Mouse (Mus musculus): Measurements from ENCODE around the gene Dgkz.

Dgkz gene

DNA sequence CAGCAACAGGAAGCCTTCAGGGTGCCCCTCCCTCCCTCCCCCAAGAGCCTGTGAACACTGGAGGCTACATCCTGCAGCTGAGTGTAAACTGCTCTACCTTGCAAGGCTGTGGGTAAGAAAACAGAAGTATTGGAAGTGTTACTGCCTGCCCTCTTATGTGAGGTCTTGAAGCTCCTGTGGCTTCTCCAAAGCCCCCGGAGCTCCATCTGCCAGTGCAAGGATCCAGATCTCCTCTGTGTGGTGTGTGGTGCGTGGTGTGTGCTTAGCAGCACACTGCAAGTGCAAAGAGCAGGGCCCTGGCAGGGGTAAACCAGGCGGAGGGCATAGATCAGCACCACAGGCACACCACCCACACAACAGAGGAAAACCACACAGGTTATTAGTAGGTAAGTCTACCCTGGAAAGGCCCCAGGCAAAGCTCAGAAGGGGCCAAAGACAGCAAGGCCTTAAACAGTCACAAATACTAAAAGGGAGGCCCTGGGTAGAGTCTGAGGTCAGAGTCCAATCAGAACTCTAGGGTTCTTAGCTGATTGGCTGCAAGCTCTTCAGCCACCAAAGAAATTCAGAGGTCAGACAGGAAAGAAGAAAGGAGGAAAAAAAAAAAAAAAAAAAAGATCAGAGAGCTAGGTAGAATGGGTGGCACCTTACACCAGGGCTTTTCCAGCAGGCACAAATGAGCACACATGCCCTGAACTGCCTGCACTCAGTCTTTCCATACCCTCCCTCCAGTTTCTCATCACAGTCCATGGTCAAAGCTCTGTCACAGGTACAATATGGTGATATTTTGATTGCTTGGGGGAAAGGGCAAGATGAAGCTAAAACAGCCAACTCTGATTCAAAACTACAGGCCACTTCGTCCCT is 13.5 kb downstream of the Dgkz start:
- no peak for DNase-seq (ENCODE audit: low read depth, low spot score)

DNA sequence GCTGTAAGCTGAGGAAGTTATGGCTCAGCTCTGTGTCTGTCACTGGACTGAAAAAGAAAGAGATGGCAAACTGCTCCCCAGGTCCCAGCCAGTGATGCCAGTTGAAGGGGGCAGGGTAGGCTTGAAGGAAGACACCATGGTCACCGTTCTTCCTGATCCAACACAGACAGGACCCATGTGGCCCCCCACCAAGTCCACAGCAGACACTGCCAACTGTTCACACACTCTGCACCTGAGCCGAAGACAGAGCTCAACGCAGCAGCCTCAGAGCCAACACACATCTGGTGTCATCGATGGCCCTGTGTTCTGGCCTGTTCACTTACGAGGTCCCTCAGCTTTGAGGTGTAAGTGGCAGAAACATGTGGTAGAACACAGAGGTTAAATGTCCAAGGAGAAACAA is 15.2 kb downstream of the Dgkz start:
- DNase-seq (ENCODE audit: low read depth, low spot score): no peak

DNA sequence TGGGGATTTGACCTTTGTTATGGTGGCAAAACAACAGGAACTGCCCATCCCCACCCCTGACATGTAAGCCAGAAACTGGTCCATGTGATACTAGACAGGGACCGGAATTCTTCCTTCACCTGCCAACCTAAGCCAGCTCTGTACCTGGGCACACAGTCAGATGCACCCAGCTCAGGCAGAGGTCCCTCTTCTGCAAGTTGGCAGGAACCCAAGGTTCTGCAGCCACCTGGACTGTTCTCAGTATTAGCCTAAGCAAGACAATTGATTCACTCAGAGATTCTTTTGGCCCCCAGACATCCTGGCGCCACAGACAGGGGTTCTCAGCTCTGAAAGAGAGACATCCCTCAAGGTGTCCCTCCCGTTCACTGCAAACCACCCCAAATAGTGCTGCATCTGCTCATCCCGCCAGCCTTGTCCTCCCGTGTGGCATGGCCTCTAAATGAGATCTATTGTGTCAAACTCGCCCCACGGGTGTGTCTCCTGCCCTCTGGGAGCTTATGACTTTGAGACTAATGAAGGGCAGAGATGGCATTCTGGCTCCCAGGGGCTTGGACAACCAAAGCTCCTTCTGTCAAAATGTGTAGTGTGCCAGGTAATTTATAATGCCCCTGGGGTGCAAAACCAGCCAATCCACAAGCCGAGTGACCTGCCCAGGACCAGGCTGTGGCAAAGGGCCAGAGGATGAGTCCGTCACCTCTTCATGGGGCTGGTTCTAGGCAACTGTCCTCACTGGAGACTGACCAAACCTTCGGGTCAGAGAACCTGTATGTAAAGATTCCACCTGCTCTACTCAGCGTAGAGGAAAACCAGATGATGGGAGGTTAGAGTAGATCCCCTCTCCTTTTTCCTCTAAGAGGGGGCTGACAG is 15.9 kb downstream of the Dgkz start:
- no peak for DNase-seq (ENCODE audit: low read depth, low spot score)

DNA sequence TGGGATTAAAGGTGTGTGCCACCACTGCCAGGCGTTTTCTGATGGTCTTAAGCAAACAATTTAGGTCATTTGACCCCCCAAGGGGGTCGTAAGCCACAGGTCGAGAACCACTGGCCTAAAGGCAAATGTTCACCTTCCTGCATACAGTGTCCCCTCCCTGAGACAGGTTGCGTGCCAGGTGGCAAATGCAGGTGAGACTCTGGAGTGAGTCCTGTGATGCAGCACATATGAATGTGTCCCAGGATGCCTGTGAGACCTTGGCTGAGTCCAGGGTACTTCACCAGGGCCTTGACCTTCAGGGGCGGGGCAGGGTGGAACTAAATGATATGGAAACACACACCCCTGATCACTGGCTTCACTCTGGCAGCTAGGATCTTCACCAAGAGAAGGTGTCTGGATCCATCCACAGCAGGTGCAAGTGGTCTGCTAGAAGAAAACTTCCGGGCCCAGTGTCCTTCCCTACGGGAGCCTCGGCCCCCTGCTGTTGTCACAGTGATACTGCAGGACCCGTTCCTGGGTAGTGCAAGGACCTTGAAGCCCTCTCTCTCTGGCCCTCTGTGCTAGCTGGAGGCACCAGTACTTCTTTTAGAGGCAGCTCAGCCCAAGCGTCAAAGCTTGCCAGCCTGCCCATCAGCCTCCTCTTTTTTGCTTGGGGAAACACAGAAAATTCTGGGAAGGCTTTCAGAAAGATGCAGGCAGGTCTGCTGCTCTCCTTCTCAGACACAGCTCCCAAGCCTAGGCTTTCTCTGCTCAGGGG is 16.8 kb downstream of the Dgkz start:
- DNase-seq (ENCODE audit: low read depth, low spot score): no peak

DNA sequence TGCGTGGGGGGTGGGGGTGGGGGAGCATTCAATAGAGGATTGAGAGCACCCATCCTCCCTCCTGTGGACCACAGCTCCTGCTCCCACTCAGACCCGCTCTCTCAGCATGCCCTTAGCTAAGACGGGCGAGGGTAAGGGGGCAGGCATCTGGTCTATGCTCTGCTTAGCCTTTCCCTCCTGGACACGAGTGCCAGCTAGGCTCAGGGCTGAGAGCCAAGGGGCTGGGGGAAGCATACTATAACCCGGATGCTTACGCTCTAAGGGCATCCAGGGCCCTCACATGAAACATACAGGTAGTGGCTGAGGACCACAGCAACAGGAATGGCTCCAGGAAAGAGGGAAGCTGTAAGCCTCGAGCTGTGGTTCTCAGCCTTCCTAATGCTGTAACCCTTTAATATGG is 17.6 kb downstream of the Dgkz start:
- DNase-seq (ENCODE audit: low read depth, low spot score): no peak

DNA sequence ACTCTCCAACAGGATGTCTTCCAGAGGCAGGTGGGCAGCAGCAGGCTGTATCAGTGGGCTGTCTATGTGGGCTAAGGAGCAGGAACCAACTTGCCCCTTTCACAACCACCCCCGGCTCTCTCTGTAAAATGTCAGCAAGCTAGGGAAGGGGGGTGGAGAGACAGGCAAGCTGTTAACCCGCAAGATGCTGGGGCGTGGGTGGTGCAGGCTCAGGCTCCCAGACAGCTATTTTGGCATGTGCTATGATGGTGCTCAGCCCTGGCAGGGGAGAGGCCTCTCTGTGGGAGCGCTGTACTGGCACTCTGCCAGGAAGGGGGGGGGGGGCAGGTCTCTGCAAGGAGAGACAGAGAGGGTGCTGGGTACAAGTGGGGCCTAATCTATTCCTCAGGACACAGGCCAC is 18.6 kb downstream of the Dgkz start:
- no peak for DNase-seq (ENCODE audit: low read depth, low spot score)

DNA sequence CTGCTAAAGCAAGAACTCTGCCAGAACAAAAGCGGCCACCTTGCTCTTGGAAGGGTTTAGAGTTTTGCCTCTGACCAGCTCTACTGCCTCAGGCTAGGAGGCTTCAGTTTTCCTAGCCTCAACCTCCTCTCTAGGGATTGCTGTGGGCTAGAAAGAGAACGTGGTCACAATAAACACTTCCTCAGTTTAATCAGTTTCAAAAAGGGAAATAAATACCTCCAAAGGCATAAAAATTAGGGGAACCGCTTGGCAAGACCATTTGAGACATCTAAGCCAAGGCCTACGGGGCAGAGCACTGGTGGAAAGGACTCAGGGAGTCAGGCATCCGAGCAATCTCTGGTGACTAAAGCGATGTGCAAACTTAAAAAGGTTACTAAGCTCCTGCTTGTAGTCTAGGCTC is 19.8 kb downstream of the Dgkz start:
- DNase-seq (ENCODE audit: low read depth, low spot score): no peak

DNA sequence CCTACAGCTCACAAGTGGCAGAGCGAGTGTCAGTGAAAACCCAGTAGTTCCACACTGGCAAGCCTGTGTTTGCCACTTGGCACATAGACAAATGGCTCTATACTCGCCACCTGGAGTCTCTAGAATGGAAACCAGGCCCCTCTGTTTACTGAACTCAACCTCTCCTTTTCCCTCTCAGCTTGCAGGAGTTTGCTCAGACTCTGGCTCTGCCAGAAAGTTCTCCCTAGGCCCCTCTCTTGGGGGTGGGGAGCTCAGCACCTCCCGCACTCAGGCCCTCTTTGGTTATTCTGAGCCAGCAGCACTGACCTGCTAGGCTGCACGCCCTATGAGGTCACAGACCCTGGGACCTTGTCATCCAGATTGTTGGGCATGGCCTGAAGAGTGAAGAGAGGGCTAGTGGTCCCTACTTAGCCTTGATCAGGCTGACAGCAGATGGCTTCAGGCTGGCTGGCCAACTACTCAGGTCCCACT is 20.5 kb downstream of the Dgkz start:
- DNase-seq (ENCODE audit: low read depth, low spot score): no peak

DNA sequence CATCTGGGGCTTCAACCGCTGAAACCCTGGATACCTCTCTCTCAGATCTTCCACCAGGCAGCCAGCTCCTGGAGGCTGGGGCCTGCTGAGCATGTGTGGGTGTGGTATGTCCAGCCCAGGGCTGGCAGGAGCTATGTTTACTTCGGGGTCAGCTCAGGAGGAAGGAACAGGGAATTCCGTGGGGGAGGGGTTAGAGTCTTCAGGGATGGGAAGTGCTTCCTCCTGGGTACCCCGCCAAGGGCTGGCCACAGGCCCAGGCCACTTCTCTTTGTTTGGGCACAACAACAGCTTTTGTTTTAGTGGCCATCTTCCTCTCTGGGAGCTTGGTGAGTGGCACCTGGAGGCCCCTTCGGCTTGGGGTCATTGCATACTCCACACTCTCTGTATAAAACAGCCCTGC is 21.8 kb downstream of the Dgkz start:
- DNase-seq (ENCODE audit: low read depth, low spot score): no peak

DNA sequence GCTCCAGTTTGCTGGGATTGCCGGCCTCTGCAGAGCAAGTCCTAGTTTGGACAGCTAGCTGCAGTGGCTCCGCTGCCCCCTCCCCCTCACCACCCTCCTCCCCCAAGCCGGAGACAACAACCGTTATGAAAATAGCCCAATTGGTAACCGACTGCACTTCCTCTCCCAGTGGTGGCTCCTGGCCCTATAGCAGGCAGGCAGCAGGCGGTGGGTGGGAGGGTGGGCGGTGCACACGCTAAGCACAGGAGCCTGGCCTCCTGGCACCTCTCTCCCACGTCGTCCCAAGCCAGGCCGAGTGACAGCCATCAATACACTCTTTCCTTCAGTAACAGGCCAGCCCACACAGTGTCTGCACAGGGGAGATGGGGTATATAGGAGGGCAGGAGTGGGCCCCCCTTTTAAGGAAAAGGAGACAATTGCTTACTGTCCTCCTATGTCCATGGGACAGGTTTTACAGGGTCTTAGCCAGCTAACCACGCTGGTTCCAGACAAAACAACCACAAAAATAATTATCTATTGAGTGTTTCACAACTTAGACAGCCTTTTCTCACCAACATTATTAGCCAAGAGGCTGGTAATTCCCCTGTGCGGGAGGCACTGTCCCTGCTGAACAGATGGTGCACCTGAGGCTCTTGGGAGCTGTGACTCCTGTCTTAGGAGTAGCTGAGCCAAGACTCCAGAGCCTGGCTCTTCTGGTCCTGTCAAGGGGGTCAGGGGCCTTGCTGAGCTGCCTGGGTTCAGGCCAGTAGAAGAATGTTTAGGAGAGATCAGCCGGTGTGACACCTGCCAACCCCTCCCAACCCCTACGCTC is 25.2 kb downstream of the Dgkz start:
- no peak for DNase-seq (ENCODE audit: low read depth, low spot score)

DNA sequence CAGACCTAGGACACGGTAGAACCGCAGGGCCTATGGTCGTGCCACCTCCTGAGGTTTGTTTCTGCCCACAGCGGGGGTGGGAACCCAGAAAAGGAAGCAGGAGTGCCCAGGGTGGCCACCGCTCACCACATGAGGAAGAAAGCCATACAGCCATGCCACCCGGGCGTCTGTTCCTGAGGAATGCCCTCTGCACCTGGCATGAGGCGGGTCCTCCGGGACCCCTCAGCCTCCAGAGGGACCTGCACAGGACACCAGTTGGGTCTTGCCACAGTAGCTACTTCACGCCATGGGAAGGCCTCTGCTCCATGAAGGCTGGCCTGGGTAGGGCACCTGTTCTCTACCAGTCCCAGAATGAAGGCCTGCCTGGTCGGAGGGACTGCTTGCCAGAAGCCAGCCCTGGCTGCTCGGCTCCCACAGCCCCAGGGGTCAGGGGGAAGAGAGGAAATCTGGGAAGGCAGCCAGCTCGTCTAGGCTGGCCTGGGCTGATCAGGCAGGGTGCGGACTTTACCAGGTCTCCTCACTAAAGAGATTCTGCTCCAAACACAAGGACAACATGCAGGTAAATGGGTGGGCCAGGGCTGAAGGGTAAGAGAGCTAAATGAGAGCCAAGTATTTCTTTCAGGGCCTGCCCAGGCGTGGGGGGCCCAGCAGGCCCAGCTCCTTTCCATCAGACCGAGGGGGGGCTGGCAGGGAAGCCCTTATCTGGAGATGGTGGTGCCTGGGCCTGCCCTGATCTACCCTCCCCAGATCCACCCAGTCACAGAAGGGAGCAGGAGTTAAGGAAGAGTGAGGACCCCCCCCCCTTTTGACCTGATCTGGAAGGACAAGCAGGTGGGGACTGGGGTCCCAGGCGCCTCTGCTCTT is 26.0 kb downstream of the Dgkz start:
- no peak for DNase-seq (ENCODE audit: low read depth, low spot score)

DNA sequence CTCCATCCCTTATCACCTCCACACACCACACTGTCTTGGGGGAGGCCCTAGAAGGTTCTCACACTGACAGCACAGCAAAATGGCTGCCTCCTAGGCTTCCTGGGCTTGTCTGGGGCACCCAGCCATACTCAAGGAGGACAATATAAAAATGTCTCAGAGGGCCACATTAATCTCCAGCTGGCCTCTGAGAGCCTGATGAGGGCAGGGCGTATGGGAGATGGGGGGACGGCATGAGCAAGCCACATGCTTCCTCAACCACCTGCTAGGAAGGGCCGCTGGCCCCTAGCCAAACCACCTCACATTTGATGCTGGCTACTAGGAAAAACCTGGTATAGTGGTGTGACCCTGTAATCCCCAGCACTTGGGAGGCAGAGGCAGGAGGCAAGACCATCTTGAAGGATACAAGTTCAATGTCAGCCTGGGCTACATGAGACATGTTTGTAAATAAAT is 26.8 kb downstream of the Dgkz start:
- no peak for DNase-seq (ENCODE audit: low read depth, low spot score)

DNA sequence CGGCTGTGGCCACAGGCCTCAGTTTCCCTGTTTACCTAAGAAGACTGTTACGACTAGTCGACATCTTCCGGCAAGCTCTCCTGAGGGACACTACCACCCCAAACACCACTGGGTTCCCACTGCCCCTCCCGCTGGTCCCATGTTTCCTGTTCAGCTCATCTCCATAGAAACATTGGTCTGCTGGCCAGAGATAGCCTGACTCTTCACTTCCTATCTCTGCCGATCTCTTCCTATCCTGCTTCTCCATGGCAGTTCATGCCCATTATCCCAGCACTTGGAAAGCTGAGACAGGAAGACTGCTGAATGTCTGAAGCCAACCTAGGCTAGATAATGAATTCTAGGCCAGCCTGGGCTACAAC is 27.5 kb downstream of the Dgkz start:
- DNase-seq (ENCODE audit: low read depth, low spot score): no peak

DNA sequence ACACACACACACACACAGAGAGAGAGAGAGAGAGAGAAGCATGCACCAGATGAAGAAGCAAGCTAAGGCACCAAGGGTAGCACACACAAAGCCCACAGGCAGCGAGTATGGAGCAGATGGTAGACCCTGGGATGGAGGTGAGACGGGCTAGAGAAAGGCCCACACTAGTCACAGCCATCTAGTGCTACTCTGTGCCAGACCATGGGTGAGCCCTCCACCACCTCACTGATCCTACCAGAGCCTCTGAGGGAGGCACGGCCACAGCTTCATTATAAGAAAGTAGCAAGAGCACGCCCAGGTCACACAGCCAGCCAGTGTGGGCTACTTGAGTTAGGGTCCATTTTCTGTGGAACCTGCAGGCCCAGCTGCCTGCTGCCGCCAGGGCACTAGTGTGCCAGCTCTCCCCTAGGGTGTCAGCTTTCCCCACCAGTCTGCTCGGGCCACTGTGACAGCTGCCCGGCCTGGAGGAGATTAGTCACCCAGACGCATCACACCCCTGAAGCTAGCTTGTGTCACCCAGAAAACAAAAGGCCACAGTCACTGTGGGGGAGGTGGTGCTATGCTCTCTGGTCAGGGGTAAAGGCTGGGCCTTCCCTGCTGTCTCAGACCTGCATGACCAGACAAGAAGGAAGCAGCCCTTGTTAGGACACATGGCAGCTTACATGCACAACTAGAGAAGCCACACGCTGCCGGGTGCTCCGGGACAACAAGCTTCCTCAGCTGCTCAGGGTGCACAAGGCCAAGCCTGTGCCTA is 28.1 kb downstream of the Dgkz start:
- DNase-seq (ENCODE audit: low read depth, low spot score): no peak

DNA sequence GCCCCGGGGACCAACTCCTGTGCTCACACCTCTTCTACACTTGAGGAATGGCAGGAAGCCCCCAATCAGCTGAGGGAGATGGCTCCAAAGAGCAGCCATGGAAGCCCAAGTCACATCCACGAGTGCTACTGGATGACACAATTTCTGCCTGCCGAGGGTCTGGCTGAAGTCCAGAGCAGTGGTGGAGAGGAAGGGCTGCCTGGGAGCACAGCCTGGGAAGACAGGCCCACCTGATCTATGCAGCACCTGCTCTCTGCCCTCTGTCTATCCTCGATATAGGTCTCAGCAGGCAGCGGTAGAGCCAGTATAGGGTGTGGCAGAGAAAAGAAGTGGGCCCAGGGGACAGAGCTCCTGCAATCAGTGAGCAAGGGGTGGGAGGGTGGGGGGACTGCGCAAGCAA is 28.8 kb downstream of the Dgkz start:
- DNase-seq (ENCODE audit: low read depth, low spot score): no peak

DNA sequence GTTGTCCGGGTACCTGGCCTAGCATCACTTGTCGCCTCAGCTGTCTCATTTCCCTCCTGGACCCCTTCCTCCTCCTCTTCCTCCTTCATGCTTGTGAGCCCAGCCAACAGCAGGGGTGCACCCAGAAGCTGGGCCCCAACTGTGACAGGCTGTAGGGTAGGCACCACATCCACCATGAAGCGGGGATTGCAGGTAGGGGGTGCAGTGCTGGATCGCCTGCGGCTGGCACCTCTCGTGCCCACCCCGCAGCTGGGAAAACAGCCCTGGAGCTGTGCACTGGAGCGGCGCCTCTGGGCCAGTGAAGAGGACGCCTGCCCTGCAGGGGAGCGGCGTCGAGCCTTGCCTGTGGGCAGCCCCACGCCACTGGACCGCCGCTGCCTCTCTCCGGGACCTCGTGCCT is 30.2 kb downstream of the Dgkz start, which contains the start of gene Gm9821:
Gm9821 (plus strand) TSS at position 221 of the 400 bp plus-strand sequence.
- no peak for DNase-seq (ENCODE audit: low read depth, low spot score)

DNA sequence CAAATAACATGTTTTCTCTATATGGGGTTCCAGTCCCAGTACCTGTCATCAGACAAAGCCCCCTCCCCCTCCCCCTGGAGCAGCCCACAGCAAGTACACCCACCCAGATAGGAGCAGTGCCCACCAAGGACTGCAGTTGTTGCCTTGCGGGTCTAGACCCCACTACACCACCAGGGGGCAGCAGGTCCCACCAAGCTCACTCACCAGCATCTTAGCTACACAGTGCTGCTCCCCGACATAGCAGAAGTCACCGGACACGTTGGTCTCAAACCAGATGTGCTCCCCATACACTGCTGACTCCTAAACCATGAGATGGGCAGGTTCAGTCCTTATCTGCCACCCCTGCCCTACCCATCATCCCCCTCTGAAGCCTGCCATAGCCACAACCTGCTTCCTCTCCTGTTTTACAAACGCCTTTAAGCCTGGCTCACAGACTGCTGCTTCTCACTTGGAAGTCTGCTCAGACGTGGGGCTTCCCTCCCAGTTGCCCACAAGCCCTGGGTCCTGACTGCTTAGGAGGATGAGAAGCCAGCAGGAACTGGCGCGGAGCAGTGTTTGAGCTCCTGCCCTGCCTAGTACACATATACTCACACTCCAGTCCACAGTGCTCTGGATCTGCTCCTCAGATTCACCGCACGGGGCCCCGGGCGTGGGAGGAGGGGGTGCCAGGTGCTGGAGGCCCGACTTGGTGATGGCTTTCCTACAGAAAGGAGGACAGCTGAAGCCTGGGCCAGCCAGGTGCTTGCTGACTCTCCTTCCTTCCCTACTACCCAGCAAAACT is 31.3 kb downstream of the Dgkz start:
- peak; percentile 80 for DNase-seq (ENCODE audit: low read depth, low spot score)

DNA sequence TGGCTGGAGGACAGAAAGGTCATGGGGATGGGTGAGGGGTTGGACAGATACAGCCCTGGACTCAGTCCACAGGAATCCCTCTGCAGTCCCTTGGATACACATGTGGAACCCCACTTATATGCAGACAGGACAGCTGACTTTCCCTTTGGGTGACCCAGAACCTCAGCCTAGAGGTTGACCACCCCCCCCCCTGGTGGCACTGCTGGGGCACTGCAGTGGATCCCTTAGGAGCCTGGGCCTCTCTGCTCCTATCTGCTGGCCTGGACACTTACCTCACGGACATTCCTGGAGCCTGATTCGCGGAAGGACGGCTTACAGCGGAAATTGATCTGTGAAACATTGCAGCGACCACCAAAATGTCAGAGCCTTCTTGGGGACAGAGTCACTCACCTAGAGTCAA is 33.3 kb downstream of the Dgkz start:
- DNase-seq (ENCODE audit: low read depth, low spot score): no peak

Data from forelimb bud, embryonic 11.5 days (tissue).